Mouse (Mus musculus) heart, postnatal 0 days (tissue): Measurements from ENCODE around the gene Tlr11.

Source experiments
- CTCF ChIP-seq: IDR thresholded peaks from 2 replicates; pipeline ENCODE4 v1.5.1; 2016; ENCODE audit warnings: antibody characterized with exemption, control low read depth, low read depth
- EP300 ChIP-seq: IDR thresholded peaks from 2 replicates; pipeline ENCODE4 v1.6.1; 2016; ENCODE audit warnings: antibody characterized with exemption, low read depth

- TF ChIP-seq CTCF (no peak), EP300 (no peak)
Measured at GRCm38 (mm10) chr14:50348796-50349195, 8.9 kb upstream of the Tlr11 start, which contains the start of gene Olfr735.
